Mouse (Mus musculus) C2C12 (cell line): ENCODE data around the gene Rnf123. TPM values are rescaled to one million over a fixed set of nuclear protein-coding genes. Genes with fewer than 3 reads are reported as not detected.

ENCODE experiments used
- H3K27me3 ChIP-seq: one replicate; pipeline ENCODE4 v1.6.1; 2011; ENCODE audit not compliant: control insufficient read depth, insufficient read depth, insufficient read length
- H3K36me3 ChIP-seq: one replicate; pipeline ENCODE4 v1.6.1; 2011; ENCODE audit not compliant: control insufficient read depth, insufficient read depth
- H3K4me3 ChIP-seq: one replicate; pipeline ENCODE4 v1.5.1; 2011; ENCODE audit warnings: mild to moderate bottlenecking, control low read depth; ENCODE audit not compliant: poor library complexity, insufficient read depth, severe bottlenecking
- H3K79me2 ChIP-seq: one replicate; pipeline ENCODE4 v1.6.1; 2011; ENCODE audit not compliant: control insufficient read depth, insufficient read depth
- H3K79me3 ChIP-seq: one replicate; pipeline ENCODE4 v1.6.1; 2011; ENCODE audit warnings: low read depth, control low read depth
- H3ac ChIP-seq: one replicate; pipeline ENCODE3; 2011; ENCODE audit warnings: low read depth; ENCODE audit not compliant: control insufficient read depth, insufficient read length
- CEBPB ChIP-seq: IDR thresholded peaks from one replicate; pipeline ENCODE4 v1.6.1; 2011; ENCODE audit warnings: low read depth, mild to moderate bottlenecking, control low read depth, moderate library complexity
- CTCF ChIP-seq: IDR thresholded peaks from one replicate; pipeline ENCODE4 v1.5.1; 2011; ENCODE audit not compliant: control insufficient read depth, insufficient read depth, insufficient read length
- FOSL1 ChIP-seq: IDR thresholded peaks from one replicate; pipeline ENCODE4 v1.8.0; 2011; ENCODE audit warnings: mild to moderate bottlenecking, low read length; ENCODE audit not compliant: poor library complexity, insufficient read depth, severe bottlenecking
- MAX ChIP-seq: IDR thresholded peaks from one replicate; pipeline ENCODE4 v1.6.1; 2011; ENCODE audit warnings: mild to moderate bottlenecking, control low read depth
- MYOD1 ChIP-seq: IDR thresholded peaks from one replicate; pipeline ENCODE4 v1.6.1; 2011; ENCODE audit warnings: low read depth; ENCODE audit not compliant: control insufficient read depth, insufficient read length
- MYOG ChIP-seq: IDR thresholded peaks from one replicate; pipeline ENCODE4 v1.6.1; 2011; ENCODE audit not compliant: control insufficient read depth, insufficient read length; ENCODE audit errors: extremely low read depth
- USF1 ChIP-seq: IDR thresholded peaks from one replicate; pipeline ENCODE4 v1.6.1; 2011; ENCODE audit warnings: low read depth, mild to moderate bottlenecking, control low read depth, moderate library complexity
- polyA plus RNA-seq: library from polyadenylated mRNA; unstranded; fragments of >200 nt; fragmentation: generic; extraction: Trizol; gene quantifications from one replicate; pipeline ENCODE4 v1.2.1, GENCODE M21; 2012; ENCODE audit warnings: missing spikeins

The Rnf123 gene
- polyA plus RNA-seq, 1 experiment, result 15.4 TPM

GRCm38 (mm10) chr9:108085261-108085660 is 2.1 kb upstream of the Rnf123 start:
- Histone ChIP-seq H3ac (no peak overlapping the region), H3K4me3 (no peak overlapping the region), H3K36me3 (peaks cover 28% of the 10 kb centered on the region), H3K79me3 (no peaks in the 10 kb centered on the region), H3K27me3 (no peaks in the 10 kb centered on the region), H3K79me2 (no peaks in the 10 kb centered on the region)
- no peak for TF ChIP-seq USF1
- TF ChIP-seq CTCF, result no peak
- no peak for TF ChIP-seq MYOD1
- no peak for TF ChIP-seq MAX
- TF ChIP-seq CEBPB, result no peak
- TF ChIP-seq FOSL1, result no peak
- no peak for TF ChIP-seq MYOG

- H3ac ChIP-seq, result no peak overlapping the region
- no peak overlapping the region for H3K4me3 ChIP-seq
- TF ChIP-seq USF1, result no peak
- TF ChIP-seq MYOD1, result no peak
- TF ChIP-seq MAX, result no peak
- no peak for TF ChIP-seq CTCF
- no peak for TF ChIP-seq CEBPB
- TF ChIP-seq MYOG, result no peak
- TF ChIP-seq FOSL1, result no peak
- peaks cover 5% of the 10 kb centered on the region for H3K79me2 ChIP-seq
- no peaks in the 10 kb centered on the region for H3K79me3 ChIP-seq
- H3K36me3 ChIP-seq, result peaks cover 23% of the 10 kb centered on the region
- no peaks in the 10 kb centered on the region for H3K27me3 ChIP-seq
These were observed 415 bp upstream of the Rnf123 start for GRCm38 (mm10) chr9:108083561-108083960.

GRCm38 (mm10) chr9:108082549-108082948 is 597 bp downstream of the Rnf123 start:
- H3ac ChIP-seq, result no peak overlapping the region
- H3K27me3 ChIP-seq, result no peaks in the 10 kb centered on the region
- H3K4me3 ChIP-seq, result no peak overlapping the region
- no peaks in the 10 kb centered on the region for H3K79me3 ChIP-seq
- TF ChIP-seq FOSL1, result no peak
- TF ChIP-seq CEBPB, result no peak
- TF ChIP-seq MYOD1, result no peak
- no peak for TF ChIP-seq MYOG
- TF ChIP-seq MAX, result no peak
- TF ChIP-seq USF1, result no peak
- no peak for TF ChIP-seq CTCF
- H3K36me3 ChIP-seq, result peaks cover 13% of the 10 kb centered on the region
- H3K79me2 ChIP-seq, result peaks cover 8% of the 10 kb centered on the region

DNA sequence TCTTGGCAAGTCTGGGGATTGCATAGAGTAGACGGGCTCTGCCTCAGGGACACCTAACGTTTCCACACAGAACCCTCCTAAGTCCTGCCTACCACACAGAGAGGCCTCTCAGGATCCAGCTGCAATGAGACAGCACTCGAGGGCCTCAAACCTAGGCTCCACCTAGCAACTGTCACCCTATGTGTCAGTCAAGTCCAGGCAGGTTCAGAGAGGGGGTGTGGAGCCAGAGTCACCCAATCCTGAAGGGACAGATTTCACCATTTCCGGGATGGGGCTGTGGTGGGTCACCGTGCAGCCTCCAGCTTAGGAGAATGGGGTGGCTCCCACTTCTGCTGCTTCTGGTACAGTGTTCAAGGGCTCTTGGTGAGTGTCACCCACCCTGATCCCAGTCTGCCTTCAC is 3.0 kb downstream of the Rnf123 start, which contains the start of gene Mst1:
TSS of gene Mst1 (plus strand) at position 269 of the 400 bp plus-strand sequence.
- no peaks in the 10 kb centered on the region for H3K27me3 ChIP-seq
- H3K4me3 ChIP-seq, result peak within 1 kb of the TSS; percentile 61
- TF ChIP-seq FOSL1 (no peak), MAX (no peak), CEBPB (no peak), USF1 (no peak), MYOD1 (no peak), MYOG (no peak), CTCF (no peak)
- H3K36me3 ChIP-seq, result peaks cover 6% of the 10 kb centered on the region
- peak within 1 kb of the TSS; percentile 31 for H3ac ChIP-seq
- H3K79me3 ChIP-seq, result no peaks in the 10 kb centered on the region
- peaks cover 8% of the 10 kb centered on the region for H3K79me2 ChIP-seq

- H3K4me3 ChIP-seq, result no peak overlapping the region
- H3K79me2 ChIP-seq, result peaks cover under 1% of the 10 kb centered on the region
- H3K36me3 ChIP-seq, result no peaks in the 10 kb centered on the region
- no peak overlapping the region for H3ac ChIP-seq
- H3K79me3 ChIP-seq, result no peaks in the 10 kb centered on the region
- TF ChIP-seq CEBPB, result no peak
- TF ChIP-seq MYOD1, result no peak
- no peak for TF ChIP-seq MAX
- no peak for TF ChIP-seq FOSL1
- TF ChIP-seq CTCF, result no peak
- no peak for TF ChIP-seq MYOG
- no peak for TF ChIP-seq USF1
- H3K27me3 ChIP-seq, result no peaks in the 10 kb centered on the region
These were observed 9.8 kb downstream of the Rnf123 start for GRCm38 (mm10) chr9:108073141-108073930.

GRCm38 (mm10) chr9:108072481-108072924 is 10.6 kb downstream of the Rnf123 start:
- Histone ChIP-seq H3K79me3 (no peaks in the 10 kb centered on the region), H3ac (no peak overlapping the region), H3K36me3 (no peaks in the 10 kb centered on the region), H3K79me2 (no peaks in the 10 kb centered on the region), H3K4me3 (no peak overlapping the region), H3K27me3 (no peaks in the 10 kb centered on the region)
- TF ChIP-seq CEBPB, result no peak
- no peak for TF ChIP-seq MYOG
- no peak for TF ChIP-seq MAX
- TF ChIP-seq FOSL1, result no peak
- TF ChIP-seq CTCF, result no peak
- TF ChIP-seq MYOD1, result no peak
